Mouse (Mus musculus) kidney, adult 2 months (tissue): Measurements from ENCODE around the gene Rrp9.

ENCODE experiments used
- CTCF ChIP-seq: fragments of 200-500 bp; conservative IDR thresholded peaks from 2 replicates; pipeline ENCODE4 v1.5.1; 2011; ENCODE audit warnings: low read depth, mild to moderate bottlenecking, control low read depth, low read length, moderate library complexity, mixed read lengths; ENCODE audit not compliant: insufficient read depth, insufficient read length
- POLR2A ChIP-seq: fragments of 200-500 bp; IDR thresholded peaks from one replicate; pipeline ENCODE4 v1.6.1; 2011; ENCODE audit warnings: low read depth, low read length, control low read depth

GRCm38 (mm10) chr9:106504246-106504645 lies 28.5 kb downstream of the Rrp9 start:
- TF ChIP-seq POLR2A = no peak
- no peak for TF ChIP-seq CTCF
